Mouse (Mus musculus) thymus, adult 2 months (tissue): ENCODE data around the gene BC024063.

Experiments
- CTCF ChIP-seq: fragments of 200-500 bp; IDR thresholded peaks from 2 replicates; pipeline ENCODE4 v1.5.1; 2012; ENCODE audit warnings: mild to moderate bottlenecking, control low read depth, low read length, moderate library complexity, borderline replicate concordance; ENCODE audit not compliant: control insufficient read depth, poor library complexity, insufficient read depth; ENCODE audit errors: extremely low read depth
- POLR2A ChIP-seq: fragments of 200-500 bp; IDR thresholded peaks from 2 replicates; pipeline ENCODE4 v1.6.1; 2012; ENCODE audit warnings: mild to moderate bottlenecking, low read length, control low read depth, moderate library complexity; ENCODE audit not compliant: control insufficient read depth, poor library complexity, insufficient read depth; ENCODE audit errors: extremely low read depth

GRCm38 (mm10) chr10:82117206-82117605 is 34.1 kb downstream of the BC024063 start:
- TF ChIP-seq POLR2A, result no peak
- no peak for TF ChIP-seq CTCF
